Mouse (Mus musculus): ENCODE results near the gene Vax2.

Vax2 gene

DNA sequence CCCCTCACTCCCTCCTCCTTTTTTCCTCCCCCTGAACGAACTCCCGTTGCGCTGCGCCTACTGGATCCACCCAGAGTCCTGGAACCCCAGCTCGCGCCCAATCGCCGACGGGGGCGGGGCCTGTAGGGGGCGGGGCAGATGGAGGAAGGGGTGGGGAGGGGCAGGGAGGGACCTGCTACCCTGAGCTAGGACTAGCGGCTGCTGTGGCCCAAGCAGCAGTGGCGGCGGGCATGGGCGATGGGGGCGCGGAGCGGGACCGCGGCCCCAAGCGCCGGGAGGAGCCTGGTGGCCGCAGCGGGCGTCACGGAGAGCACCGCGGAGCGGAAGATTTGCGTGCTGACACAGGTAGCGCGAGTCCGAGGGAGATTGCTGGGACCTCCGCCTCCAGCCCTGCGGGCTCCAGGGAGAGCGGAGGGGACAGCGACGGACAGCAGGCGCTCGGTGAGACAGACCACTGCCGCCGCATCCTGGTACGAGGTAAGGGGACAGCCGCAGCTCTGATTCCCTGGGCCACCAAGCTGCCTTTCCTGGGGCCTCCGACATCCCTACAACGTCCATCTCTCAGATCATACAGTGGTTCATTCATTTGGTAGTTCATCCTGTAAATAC lies at the start of gene Vax2:
TSS of gene Vax2 (plus strand) at position 198 of the 609 bp plus-strand sequence.
- DNase-seq, result peak; percentile 66

DNA sequence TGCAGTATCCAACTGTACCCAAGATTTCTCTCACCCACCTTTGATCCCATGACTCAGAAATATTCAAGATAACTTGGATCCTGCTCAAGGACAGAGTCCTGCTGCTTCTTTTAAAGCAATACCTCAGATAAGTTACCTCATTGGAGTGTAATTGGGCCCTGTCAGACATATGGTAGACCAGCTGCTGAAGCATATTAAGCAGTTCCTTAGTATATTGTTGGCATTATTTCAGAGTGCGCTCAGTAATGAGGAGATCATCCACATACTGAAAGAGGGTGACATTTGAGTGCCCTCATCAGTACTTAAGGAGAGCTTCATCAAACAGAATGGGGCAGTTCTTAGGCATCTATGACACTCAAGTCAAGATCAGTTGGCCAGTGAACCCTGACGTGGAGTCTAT lies 46.1 kb upstream of the Vax2 start:
- no peak for DNase-seq

DNA sequence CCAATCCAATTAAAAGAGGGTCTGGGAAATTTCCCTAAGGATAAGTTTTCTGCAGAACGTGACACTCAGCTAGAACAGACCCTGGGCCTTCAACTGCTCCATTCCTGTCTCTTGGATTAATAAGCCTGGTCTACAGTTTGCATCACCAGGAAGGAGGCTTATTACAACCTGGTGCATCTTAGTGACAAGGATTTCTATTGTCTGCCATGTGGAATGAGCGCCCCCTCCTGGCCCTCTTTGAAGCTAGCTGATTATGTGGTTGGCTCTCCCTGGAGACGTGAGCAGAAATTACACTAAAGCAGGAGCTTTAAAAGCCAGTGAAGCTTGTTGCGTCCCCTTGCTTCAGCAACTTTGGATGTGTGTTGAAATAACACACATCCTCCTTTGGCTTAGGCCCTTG lies 37.7 kb upstream of the Vax2 start:
- peak; percentile 79 for DNase-seq

DNA sequence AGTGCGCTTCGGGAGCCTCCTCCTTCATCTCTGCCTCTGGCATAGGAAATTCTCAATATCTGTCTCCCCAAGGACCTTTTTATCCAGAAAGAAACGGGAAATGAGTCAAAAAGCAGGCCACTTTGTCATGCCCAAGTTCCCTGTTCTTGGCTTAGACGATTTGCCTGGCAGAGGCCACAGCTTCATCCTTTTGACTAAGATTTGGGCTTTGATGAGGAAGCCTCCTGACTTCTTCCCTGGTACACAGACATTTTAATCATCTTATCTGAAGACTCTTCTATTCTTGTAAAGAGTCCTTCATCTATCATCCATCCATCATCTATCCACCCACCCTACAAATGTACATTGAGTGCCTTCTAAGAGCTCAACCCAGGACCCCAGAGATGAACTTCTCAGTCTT lies 33.3 kb upstream of the Vax2 start, which contains the start of gene Cd207:
TSS of gene Cd207 (minus strand) at position 101 of the 400 bp plus-strand sequence.
- no peak for DNase-seq

DNA sequence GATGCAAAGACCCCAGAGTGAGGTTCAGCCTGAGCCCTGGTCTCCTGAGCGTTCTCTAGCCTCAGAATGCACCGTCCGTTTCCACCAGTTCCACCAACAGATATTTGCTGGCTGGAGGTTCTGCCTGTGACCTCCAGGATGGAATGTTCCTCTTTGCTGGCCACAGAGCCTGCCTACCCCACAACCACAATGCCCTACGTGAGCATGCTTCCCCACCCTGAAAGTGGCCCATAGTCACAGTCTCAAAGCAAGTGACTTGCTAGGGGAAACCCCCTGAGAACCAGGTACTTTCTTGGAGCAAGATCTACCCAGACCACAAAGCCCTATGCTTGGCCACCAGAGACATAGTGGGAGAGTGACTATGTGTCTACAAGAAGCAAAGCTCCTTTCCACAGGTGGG lies 21.7 kb upstream of the Vax2 start:
- DNase-seq, result no peak

DNA sequence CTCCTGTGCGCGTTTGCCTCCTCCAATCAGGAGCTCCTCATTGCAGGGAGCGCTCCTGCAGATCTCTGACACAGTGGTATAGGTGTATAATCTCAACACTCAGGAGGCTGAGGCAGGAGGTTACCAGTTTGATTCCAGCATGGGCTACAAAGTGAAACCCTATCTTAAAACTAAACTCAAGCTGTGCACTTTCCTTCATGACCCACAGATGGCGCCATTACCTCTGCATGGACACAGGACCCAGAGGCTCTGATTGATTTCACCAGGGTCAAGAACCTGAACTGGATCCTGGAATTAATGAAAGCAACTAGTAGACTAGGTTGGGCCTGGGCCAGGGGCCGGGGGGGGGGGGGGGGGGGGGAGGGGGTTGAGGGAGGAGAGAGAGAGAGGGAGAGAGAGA lies 20.8 kb upstream of the Vax2 start:
- DNase-seq, result peak; percentile 63

DNA sequence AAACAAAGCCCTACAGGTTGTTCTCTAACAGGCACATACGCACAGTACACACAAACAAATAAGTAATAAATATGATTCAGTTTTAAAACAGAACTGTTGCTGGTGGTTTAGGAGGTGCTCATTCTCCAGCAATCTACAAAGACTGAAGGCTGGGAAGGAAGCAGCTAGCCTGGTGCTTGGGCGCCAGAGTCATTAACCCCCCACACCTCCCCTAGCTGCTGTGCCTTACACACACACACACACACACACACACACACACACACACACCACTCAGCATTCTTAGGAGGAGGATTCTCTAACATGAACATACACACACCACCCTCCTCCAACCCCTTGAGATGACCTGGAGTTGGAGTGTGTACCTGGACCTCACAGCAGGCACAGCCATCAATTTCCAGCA lies 20.1 kb upstream of the Vax2 start:
- no peak for DNase-seq

DNA sequence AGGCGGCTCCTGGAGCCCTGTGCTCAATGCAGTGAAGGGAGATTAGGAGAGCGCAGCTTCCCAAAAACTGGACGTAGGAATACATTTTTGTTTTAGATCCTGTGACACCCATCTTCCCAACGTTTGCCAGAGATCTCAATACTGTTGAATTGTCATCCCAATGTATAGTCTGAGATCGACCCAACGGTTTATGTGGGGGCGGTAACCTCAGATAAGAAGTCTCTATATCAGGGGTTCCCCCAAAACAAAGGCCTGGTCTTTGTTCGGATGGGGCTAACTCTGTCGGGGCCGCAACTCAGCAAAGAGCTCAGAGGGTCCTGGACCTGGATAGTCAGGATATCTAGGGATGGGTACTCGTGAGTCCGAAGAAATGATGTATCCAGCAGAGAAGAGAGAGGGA lies 18.1 kb upstream of the Vax2 start:
- DNase-seq, result no peak

DNA sequence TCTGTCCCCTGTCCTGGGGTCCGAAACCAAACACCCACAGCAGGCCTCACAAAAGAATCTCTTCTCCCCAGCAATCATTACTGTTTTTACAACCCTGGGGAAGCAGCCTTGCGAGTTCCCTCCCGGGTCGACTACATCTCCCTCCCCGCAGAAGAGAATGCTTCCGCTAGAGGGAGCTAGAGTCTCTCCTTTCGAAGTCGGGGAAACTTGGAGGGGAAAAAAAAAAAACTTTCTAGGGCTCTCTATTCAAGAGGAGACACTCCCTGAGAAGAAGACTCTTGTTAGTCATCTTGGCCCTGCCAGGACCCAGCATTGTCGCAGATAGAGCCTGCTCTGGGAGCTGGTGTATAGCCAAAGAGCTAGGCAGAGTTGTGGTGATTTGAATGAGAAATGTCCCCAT lies 17.2 kb upstream of the Vax2 start:
- peak; percentile 75 for DNase-seq

DNA sequence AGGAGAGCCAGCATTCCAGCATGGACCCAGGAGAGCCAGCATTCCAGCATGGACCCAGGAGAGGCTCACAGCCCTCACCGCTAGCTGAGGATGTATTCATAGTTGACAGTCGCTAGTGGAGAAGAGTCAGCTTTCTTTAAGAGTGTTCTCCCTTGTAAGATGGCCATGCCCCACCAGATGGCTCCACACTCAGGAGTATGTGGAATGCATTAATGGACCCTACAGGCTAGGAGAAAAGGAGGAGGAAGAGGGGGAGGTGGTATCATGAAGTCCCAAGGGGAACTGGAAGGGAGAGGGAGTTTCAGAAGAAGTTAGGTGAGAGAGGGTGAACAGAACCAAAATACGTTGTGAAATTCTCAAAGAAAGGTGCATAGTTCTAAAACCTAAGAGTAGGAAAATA lies 15.3 kb upstream of the Vax2 start:
- DNase-seq, result no peak

DNA sequence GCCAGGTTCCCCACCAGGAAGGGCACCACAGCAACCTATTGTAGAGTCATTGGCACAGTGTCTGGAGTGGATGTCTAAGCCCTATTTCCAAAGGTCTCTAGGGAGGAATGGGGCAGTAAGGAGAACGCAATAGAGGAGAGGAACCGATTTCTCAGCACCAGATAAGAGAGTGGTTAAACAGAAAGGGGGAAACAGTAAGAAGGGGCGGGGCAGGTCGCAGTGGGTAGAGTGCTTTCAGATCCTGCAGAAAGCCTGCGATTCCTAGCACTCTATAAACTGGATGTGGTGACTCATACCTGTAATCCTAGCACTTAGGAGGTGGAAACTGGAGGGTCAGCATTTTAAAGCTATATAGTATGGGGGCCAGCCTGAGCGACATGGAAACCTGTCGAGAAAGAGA lies 14.4 kb upstream of the Vax2 start:
- DNase-seq, result no peak

DNA sequence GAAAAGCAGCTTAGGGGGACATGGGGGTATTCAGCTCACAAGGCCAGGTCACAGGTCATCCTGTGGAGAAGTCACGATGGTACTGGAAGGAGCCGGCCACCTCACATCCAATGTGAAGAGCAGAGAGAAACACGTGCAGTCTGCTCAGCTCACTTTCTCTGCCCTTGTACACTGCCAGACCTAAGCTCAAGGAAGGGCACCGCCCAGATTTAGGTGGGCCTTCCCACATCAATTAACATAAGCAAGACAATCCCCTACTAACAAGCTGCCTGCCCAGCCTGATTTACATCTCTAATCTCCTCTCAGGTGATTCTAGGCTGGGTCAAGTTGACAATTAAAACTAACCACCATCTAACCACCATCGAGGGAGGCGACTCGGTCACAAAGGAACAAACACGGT lies 13.1 kb upstream of the Vax2 start:
- DNase-seq, result no peak

DNA sequence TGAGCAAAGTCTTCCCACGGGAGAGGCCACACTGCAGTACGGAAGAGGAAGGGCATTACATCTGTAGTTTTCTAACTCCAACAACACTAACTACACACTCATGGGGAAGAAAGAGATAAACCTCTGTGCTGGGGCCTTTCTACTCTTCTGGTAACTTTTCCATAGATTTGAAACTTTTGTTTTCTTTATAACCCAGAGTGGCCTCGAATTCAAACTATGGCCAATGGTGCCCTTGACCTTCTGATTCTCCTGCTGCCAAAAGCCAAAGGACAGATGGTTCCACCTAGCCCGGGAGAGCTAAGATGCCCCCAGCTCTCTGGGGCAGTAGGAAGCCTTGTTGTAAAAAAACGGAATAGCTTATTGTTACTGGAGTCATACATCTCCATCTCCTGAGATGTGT lies 11.1 kb upstream of the Vax2 start:
- no peak for DNase-seq

DNA sequence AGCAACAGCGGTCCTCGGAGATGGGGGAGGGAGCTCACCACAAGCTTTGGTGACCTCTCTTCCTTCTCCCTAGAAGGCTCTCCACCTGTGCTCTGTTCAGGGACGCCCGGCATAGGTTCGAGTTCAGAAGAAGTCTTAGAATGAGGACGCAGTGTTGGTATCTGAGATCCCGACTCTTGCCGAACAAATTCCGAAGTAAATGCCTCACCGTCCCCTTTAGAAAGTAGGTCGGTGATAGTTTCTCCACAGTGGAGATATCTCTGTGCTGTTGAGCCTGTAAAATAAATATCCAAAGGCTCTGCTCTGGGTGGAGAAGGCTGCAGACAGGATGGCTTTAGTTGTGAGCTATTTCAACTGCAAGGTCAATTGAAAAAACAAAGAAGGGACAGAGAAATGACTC lies 10.1 kb upstream of the Vax2 start:
- DNase-seq, result no peak

DNA sequence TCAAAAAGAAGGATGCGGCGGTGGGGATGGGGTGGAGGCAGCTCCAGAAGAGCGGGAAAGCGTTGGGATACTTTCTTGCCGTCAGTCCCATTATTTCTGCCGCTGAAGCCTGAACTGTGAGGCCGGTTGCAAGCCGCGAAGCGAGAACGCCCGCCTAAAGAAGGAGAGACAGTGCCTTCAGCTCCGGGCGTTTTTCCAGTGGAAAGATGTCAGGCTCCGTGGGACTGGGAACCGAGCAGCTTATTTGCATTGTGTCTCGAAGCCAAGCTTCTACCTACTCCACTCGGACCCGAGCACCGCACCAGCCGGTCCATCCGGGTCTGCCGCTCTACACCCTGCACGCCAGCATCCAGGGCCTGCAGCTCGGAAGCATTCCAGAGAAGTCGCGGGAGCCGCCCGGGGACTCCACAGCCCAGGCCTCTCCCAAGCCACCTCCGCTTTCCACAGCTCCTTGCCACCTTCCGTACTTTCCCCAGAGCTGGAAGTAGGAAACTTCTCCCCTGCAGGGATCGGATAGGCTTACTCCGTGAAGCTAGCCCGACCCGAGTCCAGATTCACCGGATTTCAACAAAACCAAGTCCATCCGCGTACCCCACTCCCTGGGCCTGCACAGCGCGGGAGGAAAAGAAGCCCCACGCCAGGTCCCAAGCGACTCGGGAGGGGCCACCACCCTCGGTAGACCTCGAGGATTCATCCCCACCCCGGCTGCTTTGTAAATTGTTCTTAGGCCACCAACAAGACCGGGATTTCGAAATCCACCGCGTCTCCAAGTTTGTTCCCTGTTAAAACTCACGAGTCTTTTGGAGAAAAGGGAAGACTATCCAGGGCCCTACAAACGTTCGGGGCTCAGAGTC lies 8.7 kb upstream of the Vax2 start:
- no peak for DNase-seq

DNA sequence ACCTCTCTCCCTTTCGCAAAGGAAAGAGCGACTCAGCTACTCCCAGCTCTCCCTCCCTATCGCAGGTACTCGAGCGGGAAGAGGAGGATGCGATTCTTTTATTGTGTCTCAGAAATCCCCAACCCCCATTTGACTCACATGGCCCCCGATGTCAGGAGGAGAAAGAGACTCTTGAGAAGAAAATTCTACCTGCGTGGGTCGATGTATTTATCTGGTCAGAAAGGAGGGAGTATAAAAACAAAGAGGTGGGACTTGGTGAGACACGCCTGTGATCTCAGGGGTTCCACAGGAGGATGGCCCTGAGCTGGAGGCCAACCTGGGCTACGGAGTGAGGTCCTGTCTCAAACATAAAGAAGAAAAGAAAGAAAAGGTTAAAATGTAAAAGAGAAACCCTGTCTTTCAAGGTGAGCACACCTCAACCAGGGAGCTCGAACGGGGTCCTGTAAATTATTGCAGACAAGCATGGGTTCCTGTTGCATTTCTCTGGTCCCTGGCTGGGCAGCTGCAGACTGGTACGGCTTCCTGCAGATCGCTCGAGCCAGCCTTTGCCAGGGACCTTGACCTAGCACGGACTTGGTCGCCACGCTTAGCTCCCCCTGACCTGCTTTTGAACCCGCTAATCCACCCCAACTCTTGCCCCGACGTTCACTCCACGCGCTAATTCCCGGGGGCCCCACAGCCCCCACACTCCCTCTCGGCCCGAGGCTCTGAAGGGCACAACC lies 7.9 kb upstream of the Vax2 start:
- DNase-seq, result no peak

DNA sequence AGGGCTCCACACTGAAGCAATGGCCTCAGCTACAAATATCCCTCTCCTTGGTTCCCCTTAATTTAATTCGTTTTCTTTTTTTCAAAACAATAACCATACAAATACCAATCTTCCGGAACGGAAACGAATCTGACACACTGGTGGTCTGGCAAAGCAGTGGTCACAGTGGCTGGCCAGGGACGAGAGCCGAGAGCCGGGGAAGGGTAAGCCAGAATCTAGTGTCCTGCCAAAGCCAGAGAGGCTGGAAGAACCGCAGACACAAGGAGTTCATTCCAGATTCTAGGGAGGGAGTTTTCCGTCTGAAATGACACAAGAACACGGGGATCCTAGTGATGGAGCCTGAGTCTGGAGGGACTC lies 7.4 kb upstream of the Vax2 start:
- DNase-seq, result no peak

DNA sequence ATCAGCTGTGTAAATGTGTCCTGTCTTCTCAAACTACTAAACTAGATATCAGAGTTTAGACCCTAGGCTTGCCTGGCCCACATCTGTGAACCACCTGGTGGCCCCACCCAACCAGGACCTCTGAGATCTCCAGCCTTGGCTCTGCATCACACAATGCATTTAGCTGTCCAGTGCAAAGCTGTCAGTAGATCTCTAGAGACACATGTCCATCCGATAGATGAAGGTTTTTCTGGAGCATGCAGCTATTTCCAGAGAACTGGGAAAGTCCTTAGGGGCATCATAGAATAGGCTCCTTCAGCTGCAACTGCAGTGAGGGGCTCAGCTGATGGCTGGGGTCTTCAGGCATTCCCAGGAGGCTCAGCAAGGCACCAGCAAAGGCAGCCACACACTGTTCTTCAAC lies 6.8 kb upstream of the Vax2 start:
- DNase-seq, result no peak

DNA sequence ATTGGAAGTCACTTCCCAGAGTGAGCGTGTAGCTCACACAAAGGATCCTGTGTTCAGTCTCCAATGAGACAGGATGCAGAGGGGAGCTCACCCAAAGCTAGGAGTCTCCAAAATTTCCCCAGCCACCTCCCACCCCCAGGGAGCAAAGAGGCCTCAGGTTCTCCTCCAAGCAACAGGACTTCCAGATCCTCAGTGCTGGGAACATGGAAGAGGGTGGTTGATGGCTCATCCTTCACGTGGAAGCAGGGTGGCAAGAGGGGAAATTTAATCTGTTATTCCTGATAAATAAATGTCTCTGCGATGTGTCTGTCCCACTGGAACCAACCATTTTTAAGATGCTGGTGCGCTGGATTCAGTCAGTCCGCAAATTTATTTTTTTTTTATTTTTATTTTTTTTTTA lies 6.4 kb upstream of the Vax2 start:
- DNase-seq, result no peak

DNA sequence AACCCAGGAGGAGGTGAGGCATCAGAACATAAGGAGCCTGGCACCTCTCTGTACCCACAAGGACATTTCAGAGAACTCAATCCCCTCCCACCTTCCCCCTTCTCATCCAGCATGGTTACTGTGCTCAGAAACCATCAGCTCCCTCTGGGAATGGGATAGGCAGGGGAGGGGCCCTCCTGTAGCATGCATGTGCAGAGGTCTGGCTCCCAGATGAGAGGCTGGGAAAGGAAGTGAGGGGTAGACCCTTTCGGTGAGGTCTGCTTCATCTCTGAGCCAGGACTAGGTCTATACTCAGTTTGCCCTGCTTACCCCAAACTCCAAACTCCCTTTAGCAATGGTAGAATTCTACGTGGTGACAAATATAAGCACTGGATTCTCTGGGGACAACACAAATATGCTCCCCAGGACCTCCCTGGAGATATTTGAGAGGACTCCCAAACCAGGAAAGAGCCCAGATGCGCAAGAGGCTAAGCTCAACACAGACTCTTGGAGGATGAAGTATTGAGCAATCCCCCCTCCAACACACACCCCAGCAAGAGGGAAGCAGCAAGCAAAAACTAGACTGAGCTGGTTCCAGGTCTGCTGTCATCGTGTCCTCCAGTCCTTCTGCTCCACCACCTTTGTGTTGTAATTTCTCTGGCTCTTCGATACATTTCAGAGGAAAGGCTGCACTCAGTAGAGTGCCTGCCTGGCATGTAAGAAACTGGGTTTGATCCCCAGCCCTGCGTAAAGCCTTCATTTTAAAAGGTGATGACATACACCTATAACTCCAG lies 3.1 kb upstream of the Vax2 start:
- no peak for DNase-seq

DNA sequence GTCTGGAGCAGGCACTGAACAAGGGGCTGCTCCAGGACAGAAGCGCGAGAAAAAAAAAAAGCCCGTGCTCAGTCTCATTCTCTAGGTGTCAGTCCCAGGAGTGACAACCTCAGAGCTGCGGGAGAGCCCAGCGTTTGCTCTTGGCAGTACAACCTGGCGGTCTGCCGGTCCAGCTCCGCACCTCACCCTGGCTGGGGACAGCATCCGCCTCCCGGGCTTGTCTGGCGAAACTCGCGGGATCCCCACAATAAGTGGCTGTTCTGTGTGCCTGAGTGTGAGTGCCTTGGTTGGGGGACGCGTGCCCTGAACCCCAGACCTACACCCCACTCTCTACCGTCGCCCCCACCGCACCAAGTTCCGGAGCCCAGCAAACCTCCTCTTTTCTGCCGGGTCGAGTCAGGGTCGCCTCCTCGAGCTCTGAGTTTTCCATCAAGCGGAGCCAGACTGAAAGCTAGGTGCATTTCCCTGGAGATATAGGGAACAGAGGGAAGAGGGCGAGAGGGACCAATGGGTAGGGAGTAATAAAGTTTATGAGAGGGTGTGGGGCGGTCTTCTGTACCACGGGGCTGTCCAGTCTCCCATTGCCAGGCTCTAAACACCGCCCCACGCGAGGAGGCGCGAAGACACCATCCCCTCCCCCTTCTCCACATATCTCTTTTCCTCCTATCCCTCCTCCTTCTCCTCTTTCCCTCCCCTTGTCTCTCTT lies 550 bp upstream of the Vax2 start:
- no peak for DNase-seq

DNA sequence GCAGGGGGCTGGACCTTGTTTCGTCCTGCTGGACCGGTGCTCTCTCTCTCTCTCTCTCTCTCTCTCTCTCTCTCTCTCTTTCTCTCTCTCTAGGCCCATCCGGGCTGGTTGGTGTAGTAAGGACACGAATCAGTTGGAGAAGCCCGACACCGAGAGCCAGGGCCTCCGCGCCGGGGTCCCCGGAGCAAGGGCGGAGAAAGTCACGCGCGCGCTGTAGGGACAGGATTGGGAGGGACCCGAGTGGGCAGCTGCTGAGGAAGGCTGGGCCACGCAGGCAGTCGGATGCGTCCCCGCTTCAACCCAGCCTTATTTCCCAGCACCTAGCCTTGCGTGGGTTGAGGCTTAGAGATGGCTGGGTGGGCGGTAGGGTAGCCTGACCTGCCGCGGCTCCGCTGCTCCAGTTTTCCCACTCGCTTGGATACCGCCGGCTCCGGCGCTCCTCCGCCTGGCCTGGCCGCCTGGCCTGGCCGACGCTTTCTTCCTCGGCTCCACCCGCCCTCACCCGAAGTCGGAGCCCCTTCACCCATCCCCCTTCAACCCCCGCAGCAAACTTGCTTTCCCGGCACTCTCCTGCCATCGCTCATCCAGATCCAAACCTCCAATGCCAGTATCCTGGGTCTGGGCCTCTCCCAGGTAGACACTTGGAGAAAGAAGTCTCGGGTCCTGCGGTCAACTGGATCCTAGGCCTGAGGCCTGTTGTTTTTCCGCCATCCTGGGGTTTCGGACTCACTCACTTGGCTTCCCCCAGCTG lies 836 bp downstream of the Vax2 start:
- no peak for DNase-seq

All from lung, postnatal 10 days (tissue).